Mouse (Mus musculus) embryonic fibroblast, embryonic 13.5 days (primary cell): ENCODE measurements around the gene Ttbk1.

ENCODE experiments used
- CTCF ChIP-seq: IDR thresholded peaks from 2 replicates; pipeline ENCODE4 v1.5.1; 2011; ENCODE audit warnings: mild to moderate bottlenecking, control low read depth, low read length, moderate library complexity, borderline replicate concordance; ENCODE audit not compliant: insufficient read depth
- POLR2A ChIP-seq: IDR thresholded peaks from 2 replicates; pipeline ENCODE4 v1.6.1; 2011; ENCODE audit warnings: low read depth, mild to moderate bottlenecking, control low read depth, low read length, moderate library complexity

DNA sequence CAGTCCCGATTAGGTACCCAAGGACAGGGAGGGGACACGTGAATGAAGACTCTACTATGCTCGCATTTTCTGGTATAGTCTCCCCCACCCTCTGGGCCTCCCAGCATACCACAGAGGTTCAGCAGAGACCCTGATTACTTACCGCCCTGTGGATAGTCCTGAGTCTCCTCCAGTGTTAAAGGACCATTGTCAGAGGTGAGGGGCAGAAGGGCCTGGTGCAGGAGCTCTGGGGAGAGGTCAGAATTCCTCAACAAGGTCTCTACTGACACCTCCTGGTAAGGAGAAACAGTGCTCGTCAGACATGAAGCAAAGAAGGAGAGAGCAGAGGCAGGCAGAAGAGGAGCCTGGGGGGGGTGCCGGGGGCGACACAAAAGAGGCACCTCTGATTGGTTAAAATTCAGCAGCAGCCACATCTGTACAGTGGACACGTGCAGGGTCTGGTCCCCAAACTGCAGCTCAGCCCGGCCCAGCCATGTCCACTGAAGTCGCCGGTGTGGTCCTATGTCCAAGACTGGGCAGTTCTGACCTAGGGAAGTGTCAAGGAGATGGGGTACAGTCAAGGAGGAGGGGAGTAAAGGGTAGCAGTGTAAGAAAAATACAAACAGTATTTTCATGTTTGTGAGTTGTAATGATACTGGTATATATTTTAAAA, 23.7 kb upstream of the Ttbk1 start:
- no peak for TF ChIP-seq CTCF
- TF ChIP-seq POLR2A, result no peak
